Mouse (Mus musculus): ENCODE measurements around the gene Smco1.
A peak's percentile ranks its signal among the peaks of the same experiment; 100 is the strongest.

GRCm38 (mm10) chr16:32273338-32273737 lies 2.1 kb downstream of the Smco1 start:
- TF ChIP-seq CTCF (IDR thresholded peaks at IDR 0.05; ENCODE audit: extremely low read depth, insufficient read length, insufficient replicate concordance, low read depth, low read length) (peak; percentile 67; the same call in 1 of the 2 replicates), POLR2A (IDR thresholded peaks at IDR 0.05; ENCODE audit: low read depth, low read length) (no peak)
